Mouse (Mus musculus): Measurements from ENCODE around the gene F2rl2.

DNA sequence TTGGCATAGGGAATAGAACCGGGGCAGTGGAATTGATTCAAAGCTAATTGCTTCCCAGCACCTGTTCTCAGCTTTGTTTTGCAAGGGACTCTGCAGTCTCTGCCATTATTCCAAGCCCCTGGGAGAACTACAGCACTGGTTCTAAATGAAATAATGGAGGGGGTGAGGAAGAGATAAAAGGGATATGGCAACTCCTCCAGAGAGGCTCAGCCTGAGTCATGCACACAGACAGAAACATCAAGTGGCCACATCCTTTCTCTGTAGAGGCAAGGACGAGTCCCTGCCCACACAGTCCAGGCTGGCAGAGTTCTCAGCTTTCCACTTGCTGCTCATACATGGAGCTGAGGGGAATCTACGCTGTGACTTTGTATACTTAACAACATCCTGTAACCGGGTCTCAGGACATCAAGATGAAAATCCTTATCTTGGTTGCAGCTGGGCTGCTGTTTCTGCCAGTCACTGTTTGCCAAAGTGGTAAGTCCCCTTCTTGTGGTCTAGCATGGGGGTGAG is at the start of gene F2rl2:
- TF ChIP-seq CTCF (IDR thresholded peaks at IDR 0.05; ENCODE audit: insufficient read depth, low read length) (no peak), POLR2A (IDR thresholded peaks at IDR 0.05; ENCODE audit: borderline replicate concordance, extremely low read depth, low read depth, low read length) (no peak)

All from lung, adult 2 months (tissue).